Mouse (Mus musculus): ENCODE measurements around the gene P2ry1. TPM values are rescaled to one million over a fixed set of nuclear protein-coding genes. Genes with fewer than 3 reads are reported as not detected.

P2ry1 gene
- polyA plus RNA-seq (2014; fragmentation: Illumina TruSeq; extraction: RNeasy Lipid Tissue Mini Kit (QIAGEN cat#74804); ENCODE audit: low read depth, low replicate concordance) = 64.3 TPM

GRCm38 (mm10) chr3:61002587-61003501, at the start of gene P2ry1:
TSS of gene P2ry1 (plus strand) at chr3:61002795.

